Mouse (Mus musculus) embryonic fibroblast, embryonic 13.5 days (primary cell): ENCODE data around the gene Fchsd2. TPM values are rescaled to one million over a fixed set of nuclear protein-coding genes. Genes with fewer than 3 reads are reported as not detected.

ENCODE experiments used
- H3K27ac ChIP-seq: 2 replicates; pipeline ENCODE4 v1.5.1; 2012; ENCODE audit warnings: low read length, control low read depth, inconsistent platforms; ENCODE audit not compliant: insufficient read depth
- H3K4me1 ChIP-seq: 2 replicates; pipeline ENCODE4 v1.6.1; 2011; ENCODE audit warnings: low read length; ENCODE audit not compliant: control insufficient read depth, insufficient read depth
- H3K4me3 ChIP-seq: 2 replicates; pipeline ENCODE4 v1.5.1; 2011; ENCODE audit warnings: mild to moderate bottlenecking, control low read depth, low read length; ENCODE audit not compliant: insufficient read depth
- CTCF ChIP-seq: IDR thresholded peaks from 2 replicates; pipeline ENCODE4 v1.5.1; 2011; ENCODE audit warnings: mild to moderate bottlenecking, control low read depth, low read length, moderate library complexity, borderline replicate concordance; ENCODE audit not compliant: insufficient read depth
- POLR2A ChIP-seq: IDR thresholded peaks from 2 replicates; pipeline ENCODE4 v1.6.1; 2011; ENCODE audit warnings: low read depth, mild to moderate bottlenecking, control low read depth, low read length, moderate library complexity
- polyA plus RNA-seq: library from polyadenylated mRNA; stranded (reverse); fragments of >200 nt; gene quantifications from 2 replicates; pipeline ENCODE4 v1.2.4, GENCODE M21; 2011; ENCODE audit warnings: low read depth; ENCODE audit not compliant: missing spikeins, insufficient read length

Gene Fchsd2
- polyA plus RNA-seq, 1 experiment, result 29.0 TPM

DNA sequence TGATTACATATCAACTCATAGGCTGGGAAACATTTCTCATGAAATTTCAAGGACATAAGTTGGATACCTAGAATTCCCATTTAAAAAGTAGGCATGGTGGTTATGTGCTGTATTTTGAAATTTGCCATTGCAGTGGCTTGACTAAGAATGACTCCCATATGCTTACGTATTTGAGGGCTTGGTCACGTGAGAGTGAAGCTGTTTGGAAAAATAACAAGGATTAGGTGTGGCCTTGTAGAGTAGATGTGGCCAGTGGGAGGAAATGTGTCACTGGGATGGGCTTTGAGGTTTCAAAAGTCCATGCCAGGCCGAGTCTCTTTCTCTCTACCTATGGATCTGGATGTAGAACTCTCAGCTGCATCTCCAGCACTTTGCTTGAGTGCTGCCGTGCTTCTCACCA, 71.2 kb downstream of the Fchsd2 start:
- Histone ChIP-seq H3K4me1 (no peaks in the 10 kb centered on the region), H3K27ac (no peak overlapping the region)
- no peak for TF ChIP-seq CTCF
- no peak for TF ChIP-seq POLR2A

DNA sequence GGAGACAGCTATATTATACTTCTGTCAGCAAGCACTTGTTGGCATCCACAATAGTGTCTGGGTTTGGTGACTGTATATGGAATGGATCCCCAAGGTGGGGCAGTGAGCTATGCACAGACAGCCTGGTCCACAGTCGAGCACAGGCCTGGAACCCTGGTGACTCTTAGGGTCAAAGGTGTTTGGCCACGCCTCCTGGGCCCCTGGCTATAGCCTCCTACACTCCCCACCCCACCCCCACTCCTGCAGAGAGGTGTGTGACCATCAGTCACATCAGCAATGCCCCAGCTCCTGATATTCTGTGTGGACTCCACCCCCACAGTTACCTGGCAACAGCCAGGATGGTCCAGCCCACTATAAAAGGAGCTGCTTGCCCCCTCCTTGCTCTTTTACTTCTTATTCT, 73.9 kb downstream of the Fchsd2 start:
- Histone ChIP-seq H3K27ac (no peak overlapping the region), H3K4me1 (peaks cover 2% of the 10 kb centered on the region; the same call in 1 of the 2 replicates), H3K4me3 (no peak overlapping the region)
- TF ChIP-seq POLR2A (no peak), CTCF (no peak)

More for the DNA sequence above, 71.2 kb downstream of the Fchsd2 start:
- no peak overlapping the region for H3K4me3 ChIP-seq

DNA sequence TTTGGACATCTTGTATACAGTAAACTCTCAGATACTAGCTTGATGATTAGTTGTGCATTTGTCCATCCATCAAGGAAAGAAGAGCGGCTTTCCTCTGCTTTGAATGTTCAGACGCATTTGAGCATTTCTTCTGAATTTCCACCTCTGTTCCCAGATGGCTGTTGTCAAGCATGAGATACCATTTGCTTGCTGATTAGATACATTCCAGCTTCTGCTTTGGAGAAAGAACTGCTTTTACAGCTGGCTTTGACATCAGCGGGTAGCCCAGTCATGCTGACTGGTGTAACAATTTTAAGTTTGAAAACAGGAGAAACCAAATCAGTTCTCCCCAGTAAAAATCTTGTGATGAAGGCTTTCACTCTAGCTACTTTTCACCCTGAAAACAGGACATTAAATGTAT, 77.8 kb downstream of the Fchsd2 start:
- TF ChIP-seq CTCF, result no peak
- H3K27ac ChIP-seq, result no peak overlapping the region
- H3K4me3 ChIP-seq, result no peak overlapping the region
- H3K4me1 ChIP-seq, result peaks cover 2% of the 10 kb centered on the region; the same call in 1 of the 2 replicates

DNA sequence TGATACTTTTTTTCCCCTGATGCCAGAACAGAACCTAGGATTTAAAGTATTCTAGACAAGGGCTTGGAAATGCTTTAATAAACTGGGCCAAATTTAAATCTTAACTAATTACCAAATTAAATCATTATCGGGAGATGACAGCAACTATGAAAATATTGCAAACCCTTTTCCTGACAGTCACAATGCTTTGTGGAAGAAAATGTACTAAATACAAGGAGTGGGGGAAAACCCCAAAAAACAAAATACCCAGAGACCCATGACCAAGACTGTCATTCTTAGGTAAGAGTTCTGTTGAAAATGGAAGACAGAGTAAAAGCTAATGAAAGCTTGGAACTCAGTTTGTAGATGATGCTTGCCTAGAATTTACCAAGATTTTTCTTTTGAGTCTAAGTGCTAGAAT, 78.3 kb downstream of the Fchsd2 start:
- TF ChIP-seq POLR2A, result no peak
- TF ChIP-seq CTCF, result no peak
- H3K27ac ChIP-seq, result no peak overlapping the region
- H3K4me1 ChIP-seq, result peaks cover 2% of the 10 kb centered on the region; the same call in 1 of the 2 replicates
- no peak overlapping the region for H3K4me3 ChIP-seq

DNA sequence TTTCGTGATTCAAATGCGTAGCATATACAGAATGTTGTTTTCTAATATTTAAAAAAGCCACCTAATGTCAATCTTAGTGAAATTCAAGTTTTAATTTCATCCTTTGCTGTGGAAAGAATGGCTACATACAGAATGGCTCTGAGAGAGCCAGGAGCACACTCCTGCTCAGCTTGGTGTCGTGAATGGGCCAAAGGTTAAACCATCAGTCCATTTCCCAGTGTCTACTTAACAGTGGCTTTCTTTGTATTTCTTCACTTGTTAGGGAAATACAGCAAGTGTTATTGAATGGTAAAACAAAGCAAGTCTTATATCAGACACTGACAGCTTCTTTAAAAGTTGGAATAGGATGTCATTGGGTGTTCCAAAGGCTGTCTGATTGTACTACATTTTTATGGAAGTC, 80.7 kb downstream of the Fchsd2 start:
- no peak for TF ChIP-seq POLR2A
- TF ChIP-seq CTCF, result no peak
- Histone ChIP-seq H3K4me1 (peaks cover 2% of the 10 kb centered on the region; the same call in 1 of the 2 replicates), H3K4me3 (no peak overlapping the region), H3K27ac (no peak overlapping the region)

DNA sequence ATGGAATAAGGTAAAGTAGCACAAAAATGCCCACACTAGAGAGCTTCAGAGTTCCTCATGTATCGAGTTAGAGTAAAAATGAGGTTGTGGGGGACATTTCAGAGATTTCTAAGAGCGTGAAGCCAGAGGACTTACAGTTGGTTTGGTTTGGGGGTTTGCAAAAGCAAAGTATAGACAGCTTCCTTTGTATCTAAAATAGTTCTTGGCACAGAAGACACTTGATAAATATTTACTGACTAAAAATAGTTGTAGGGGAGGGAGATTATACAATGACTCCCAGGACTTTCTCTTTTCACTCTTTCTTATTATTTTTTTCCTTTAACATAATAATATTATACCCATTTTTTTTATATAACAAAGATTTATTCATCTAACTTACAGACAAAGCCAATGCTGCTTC, 86.1 kb downstream of the Fchsd2 start:
- Histone ChIP-seq H3K4me1 (no peaks in the 10 kb centered on the region), H3K27ac (no peak overlapping the region), H3K4me3 (no peak overlapping the region)
- TF ChIP-seq POLR2A (no peak), CTCF (no peak)

DNA sequence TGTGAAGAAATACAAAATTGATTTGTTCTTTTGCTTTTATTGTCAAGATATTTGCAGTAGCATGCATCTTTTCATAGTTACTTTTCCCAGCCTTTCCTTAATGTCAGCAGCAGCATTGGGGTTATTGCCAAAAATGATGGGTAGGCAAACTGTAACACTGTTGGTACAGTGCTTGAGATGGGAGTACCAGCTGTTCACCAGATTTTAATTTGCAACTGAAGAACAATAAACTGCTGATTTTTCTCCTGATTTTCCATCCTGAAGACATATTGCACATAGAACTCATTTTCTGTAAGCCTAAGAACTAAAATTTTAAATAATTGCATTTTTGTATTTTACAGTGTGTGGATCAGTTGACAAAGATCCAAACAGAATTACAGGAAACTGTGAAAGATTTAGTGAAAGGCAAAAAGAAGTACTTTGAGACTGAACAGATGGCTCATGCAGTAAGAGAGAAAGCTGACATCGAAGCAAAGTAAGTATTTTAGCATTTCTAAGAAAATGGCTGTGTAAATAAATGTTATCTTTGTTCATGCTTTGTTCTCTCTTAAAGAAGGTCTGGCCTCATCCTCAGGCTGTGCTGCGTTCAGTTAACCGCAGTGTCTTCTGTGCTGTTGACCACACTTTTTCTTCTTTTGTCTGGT, 98.8 kb downstream of the Fchsd2 start:
- H3K27ac ChIP-seq, result no peak overlapping the region
- H3K4me1 ChIP-seq, result no peaks in the 10 kb centered on the region; the same call in 1 of the 2 replicates
- no peak for TF ChIP-seq CTCF
- no peak for TF ChIP-seq POLR2A
- no peak overlapping the region for H3K4me3 ChIP-seq

DNA sequence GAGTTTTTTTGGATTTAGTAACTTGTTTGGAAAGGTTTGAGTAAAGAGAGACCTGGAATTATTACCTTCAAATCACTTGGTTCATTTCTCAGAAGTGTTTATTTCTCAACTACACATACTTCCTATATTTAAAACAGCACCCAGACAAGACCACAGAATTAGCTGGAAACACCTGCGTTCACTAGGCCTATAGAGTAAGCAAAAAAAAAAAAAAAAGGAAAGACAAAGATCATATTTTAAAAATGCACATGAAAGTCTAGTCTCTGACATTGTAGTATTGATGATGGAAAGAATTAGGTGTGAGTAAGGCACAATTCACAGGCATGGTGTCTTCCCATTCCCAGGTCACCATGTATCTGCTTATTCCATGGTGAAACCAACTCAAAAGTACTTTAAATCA, 118.2 kb downstream of the Fchsd2 start:
- TF ChIP-seq POLR2A (no peak), CTCF (no peak)
- no peaks in the 10 kb centered on the region for H3K4me1 ChIP-seq
- H3K27ac ChIP-seq, result no peak overlapping the region
- H3K4me3 ChIP-seq, result no peak overlapping the region

DNA sequence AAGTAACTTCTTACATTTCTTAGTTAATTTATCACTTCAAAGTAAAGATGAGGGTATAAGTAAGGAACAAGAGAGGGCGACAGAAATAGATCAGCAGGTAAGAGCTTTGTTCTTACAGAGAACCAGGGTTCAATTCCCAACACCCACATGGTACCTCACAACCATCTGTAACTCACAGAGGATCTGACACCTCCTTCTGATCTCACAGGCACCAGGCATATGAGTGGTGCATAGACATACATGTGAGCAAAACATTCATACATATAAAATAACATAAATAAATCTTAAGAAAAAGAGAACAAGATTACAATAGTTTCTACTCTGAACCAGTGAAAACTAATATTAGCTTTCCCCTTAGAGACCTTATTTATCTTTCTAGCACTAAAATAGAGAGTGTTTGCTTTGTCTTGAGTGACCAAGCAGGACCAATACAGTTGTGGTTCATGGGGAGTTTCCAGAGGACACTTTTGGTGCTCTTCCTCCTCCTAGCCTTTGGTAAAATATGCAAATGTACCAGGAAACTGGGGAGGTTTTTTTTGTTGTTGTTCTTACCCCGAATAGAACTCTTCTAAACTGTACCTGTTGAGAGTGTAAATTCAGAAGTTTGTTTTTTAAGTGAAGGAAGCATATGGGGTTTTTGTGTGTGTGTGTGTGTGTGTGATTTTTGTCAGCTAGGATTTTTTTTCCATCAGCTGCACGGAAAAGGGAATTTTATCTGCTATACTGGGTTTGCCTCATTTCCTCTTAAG, 121.0 kb downstream of the Fchsd2 start:
- Histone ChIP-seq H3K27ac (no peak overlapping the region), H3K4me1 (no peaks in the 10 kb centered on the region), H3K4me3 (no peak overlapping the region)
- TF ChIP-seq CTCF (no peak), POLR2A (no peak)

DNA sequence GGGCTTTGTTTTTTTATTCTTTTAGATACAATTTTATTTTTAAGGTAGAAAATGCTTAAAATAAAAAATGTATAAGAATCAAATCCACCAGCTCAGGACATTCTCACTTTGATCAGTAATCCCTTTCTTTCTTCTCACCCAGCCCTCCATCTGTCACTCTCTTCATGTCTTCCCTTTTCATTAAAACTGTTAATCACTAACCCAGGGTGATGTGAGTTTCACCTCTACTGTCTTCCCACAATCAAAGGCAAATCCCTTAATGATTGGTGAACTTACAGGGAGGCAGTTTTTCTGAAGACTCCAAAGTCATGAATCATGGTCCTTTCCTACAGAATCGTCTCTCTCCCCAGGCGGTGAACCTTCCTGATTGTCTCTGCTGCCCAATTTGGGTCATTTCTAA, 124.1 kb downstream of the Fchsd2 start:
- Histone ChIP-seq H3K4me1 (no peaks in the 10 kb centered on the region), H3K27ac (no peak overlapping the region), H3K4me3 (no peak overlapping the region)
- no peak for TF ChIP-seq POLR2A
- TF ChIP-seq CTCF, result no peak

DNA sequence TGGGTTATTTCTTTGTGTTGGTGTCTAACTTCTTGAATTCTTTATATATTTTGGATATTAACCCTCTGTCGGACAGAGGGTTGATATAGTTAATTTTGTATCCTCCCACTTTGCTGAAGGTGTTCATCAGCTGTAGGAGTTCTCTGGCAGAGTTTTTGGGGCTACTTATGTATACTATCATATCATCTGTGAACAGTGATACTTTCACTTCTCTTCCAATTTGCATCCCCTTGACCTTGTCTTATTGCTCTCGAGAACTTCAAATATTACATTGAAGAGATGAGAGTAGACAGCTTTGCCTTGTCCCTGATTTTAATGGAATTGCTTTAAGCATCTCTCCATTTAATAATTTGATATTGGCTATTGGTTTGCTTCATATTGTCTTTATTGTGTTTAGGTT, 130.8 kb downstream of the Fchsd2 start:
- Histone ChIP-seq H3K4me1 (no peaks in the 10 kb centered on the region), H3K27ac (no peak overlapping the region), H3K4me3 (no peak overlapping the region)
- TF ChIP-seq CTCF (no peak), POLR2A (no peak)
